Mouse (Mus musculus): Measurements from ENCODE around the gene Rnasel. TPM values are rescaled to one million over a fixed set of nuclear protein-coding genes. Genes with fewer than 3 reads are reported as not detected.

Rnasel gene
- 6.5 and 7.5 TPM in 2 replicates for polyA plus RNA-seq (2014; fragmentation: Nextera tagmentation; extraction: Ambion mirVana)

GRCm38 (mm10) chr1:153749211-153749801 is at the start of gene Rnasel:
Gene Rnasel, plus strand, starts transcription at chr1:153749426.
- ATAC-seq (ENCODE audit: low FRiP score, low TSS enrichment), result peak; percentile 68
- Histone ChIP-seq H3K4me3 (ENCODE audit: low read length) (peak within 1 kb of the TSS; percentile 21), H3K36me3 (ENCODE audit: control insufficient read depth, insufficient read depth, low read length) (no peaks in the 10 kb centered on the region), H3K27ac (ENCODE audit: low read depth, low read length) (peak within 1 kb of the TSS; percentile 10; the same call in 1 of the 2 replicates), H3K9ac (ENCODE audit: low read depth, low read length) (peak within 1 kb of the TSS; percentile 42), H3K4me2 (replicated peaks; ENCODE audit: low read depth, low read length) (peak within 1 kb of the TSS; percentile 46), H3K9me3 (ENCODE audit: control insufficient read depth, low read length) (no peaks in the 10 kb centered on the region), H3K27me3 (ENCODE audit: control insufficient read depth, insufficient read depth, low read length) (no peaks in the 10 kb centered on the region), H3K4me1 (ENCODE audit: control insufficient read depth, insufficient read depth, low read length) (peaks cover 20% of the 10 kb centered on the region; the same call in 1 of the 2 replicates)
- WGBS, result 3% methylated on average over 18 of the region's 18 CpGs

GRCm38 (mm10) chr1:153700448-153701063 is 48.7 kb upstream of the Rnasel start:
- Histone ChIP-seq H3K9me3 (ENCODE audit: control insufficient read depth, low read length) (no peaks in the 10 kb centered on the region), H3K36me3 (ENCODE audit: control insufficient read depth, insufficient read depth, low read length) (no peaks in the 10 kb centered on the region), H3K4me1 (ENCODE audit: control insufficient read depth, insufficient read depth, low read length) (peaks cover 25% of the 10 kb centered on the region), H3K27me3 (ENCODE audit: control insufficient read depth, insufficient read depth, low read length) (no peaks in the 10 kb centered on the region), H3K4me3 (ENCODE audit: low read length) (no peak overlapping the region), H3K27ac (ENCODE audit: low read depth, low read length) (no peak overlapping the region), H3K9ac (ENCODE audit: low read depth, low read length) (no peak overlapping the region), H3K4me2 (replicated peaks; ENCODE audit: low read depth, low read length) (no peak overlapping the region)
- 78% methylated on average over 11 of the region's 11 CpGs for WGBS
- ATAC-seq (ENCODE audit: low FRiP score, low TSS enrichment), result no peak

- Histone ChIP-seq H3K27me3 (ENCODE audit: control insufficient read depth, insufficient read depth, low read length) (no peaks in the 10 kb centered on the region), H3K9me3 (ENCODE audit: control insufficient read depth, low read length) (no peaks in the 10 kb centered on the region), H3K4me1 (ENCODE audit: control insufficient read depth, insufficient read depth, low read length) (peaks cover 25% of the 10 kb centered on the region), H3K27ac (ENCODE audit: low read depth, low read length) (no peak overlapping the region), H3K36me3 (ENCODE audit: control insufficient read depth, insufficient read depth, low read length) (no peaks in the 10 kb centered on the region), H3K4me2 (replicated peaks; ENCODE audit: low read depth, low read length) (no peak overlapping the region), H3K9ac (ENCODE audit: low read depth, low read length) (no peak overlapping the region), H3K4me3 (ENCODE audit: low read length) (no peak overlapping the region)
- no peak for ATAC-seq (ENCODE audit: low FRiP score, low TSS enrichment)
- 89% methylated on average over 1 of the region's 1 CpGs for WGBS
Measured at GRCm38 (mm10) chr1:153701461-153701860, 47.8 kb upstream of the Rnasel start.

GRCm38 (mm10) chr1:153702166-153702852 is 46.9 kb upstream of the Rnasel start:
- Histone ChIP-seq H3K4me3 (ENCODE audit: low read length) (no peak overlapping the region), H3K27ac (ENCODE audit: low read depth, low read length) (no peak overlapping the region), H3K9ac (ENCODE audit: low read depth, low read length) (no peak overlapping the region), H3K4me1 (ENCODE audit: control insufficient read depth, insufficient read depth, low read length) (peaks cover 25% of the 10 kb centered on the region), H3K9me3 (ENCODE audit: control insufficient read depth, low read length) (no peaks in the 10 kb centered on the region), H3K4me2 (replicated peaks; ENCODE audit: low read depth, low read length) (no peak overlapping the region), H3K36me3 (ENCODE audit: control insufficient read depth, insufficient read depth, low read length) (no peaks in the 10 kb centered on the region), H3K27me3 (ENCODE audit: control insufficient read depth, insufficient read depth, low read length) (no peaks in the 10 kb centered on the region)
- 85% methylated on average over 8 of the region's 8 CpGs for WGBS
- no peak for ATAC-seq (ENCODE audit: low FRiP score, low TSS enrichment)

GRCm38 (mm10) chr1:153702853-153703410 is 46.3 kb upstream of the Rnasel start:
- Histone ChIP-seq H3K4me1 (ENCODE audit: control insufficient read depth, insufficient read depth, low read length) (peaks cover 25% of the 10 kb centered on the region), H3K36me3 (ENCODE audit: control insufficient read depth, insufficient read depth, low read length) (no peaks in the 10 kb centered on the region), H3K27ac (ENCODE audit: low read depth, low read length) (no peak overlapping the region), H3K9ac (ENCODE audit: low read depth, low read length) (no peak overlapping the region), H3K4me3 (ENCODE audit: low read length) (no peak overlapping the region), H3K27me3 (ENCODE audit: control insufficient read depth, insufficient read depth, low read length) (no peaks in the 10 kb centered on the region), H3K9me3 (ENCODE audit: control insufficient read depth, low read length) (no peaks in the 10 kb centered on the region), H3K4me2 (replicated peaks; ENCODE audit: low read depth, low read length) (no peak overlapping the region)
- 76% methylated on average over 8 of the region's 8 CpGs for WGBS
- ATAC-seq (ENCODE audit: low FRiP score, low TSS enrichment), result no peak

- H3K36me3 ChIP-seq (ENCODE audit: control insufficient read depth, insufficient read depth, low read length), result no peaks in the 10 kb centered on the region
- 16% methylated on average over 12 of the region's 12 CpGs for WGBS
- H3K4me2 ChIP-seq (replicated peaks; ENCODE audit: low read depth, low read length), result no peak overlapping the region
- no peak overlapping the region for H3K9ac ChIP-seq (ENCODE audit: low read depth, low read length)
- H3K27me3 ChIP-seq (ENCODE audit: control insufficient read depth, insufficient read depth, low read length), result no peaks in the 10 kb centered on the region
- no peak overlapping the region for H3K4me3 ChIP-seq (ENCODE audit: low read length)
- peaks cover 22% of the 10 kb centered on the region for H3K4me1 ChIP-seq (ENCODE audit: control insufficient read depth, insufficient read depth, low read length)
- no peak overlapping the region for H3K27ac ChIP-seq (ENCODE audit: low read depth, low read length)
- ATAC-seq (ENCODE audit: low FRiP score, low TSS enrichment), result no peak
- no peaks in the 10 kb centered on the region for H3K9me3 ChIP-seq (ENCODE audit: control insufficient read depth, low read length)
Measured at GRCm38 (mm10) chr1:153703445-153703991, 45.7 kb upstream of the Rnasel start.

- H3K9ac ChIP-seq (ENCODE audit: low read depth, low read length), result no peak overlapping the region
- no peak overlapping the region for H3K4me3 ChIP-seq (ENCODE audit: low read length)
- WGBS, result 27% methylated on average over 7 of the region's 7 CpGs
- H3K27me3 ChIP-seq (ENCODE audit: control insufficient read depth, insufficient read depth, low read length), result no peaks in the 10 kb centered on the region
- no peaks in the 10 kb centered on the region for H3K36me3 ChIP-seq (ENCODE audit: control insufficient read depth, insufficient read depth, low read length)
- no peaks in the 10 kb centered on the region for H3K9me3 ChIP-seq (ENCODE audit: control insufficient read depth, low read length)
- ATAC-seq (ENCODE audit: low FRiP score, low TSS enrichment), result no peak
- no peak overlapping the region for H3K4me2 ChIP-seq (replicated peaks; ENCODE audit: low read depth, low read length)
- no peak overlapping the region for H3K27ac ChIP-seq (ENCODE audit: low read depth, low read length)
- peaks cover 15% of the 10 kb centered on the region for H3K4me1 ChIP-seq (ENCODE audit: control insufficient read depth, insufficient read depth, low read length)
Measured at GRCm38 (mm10) chr1:153704174-153704573, 45.1 kb upstream of the Rnasel start.

GRCm38 (mm10) chr1:153704996-153705395 is 44.2 kb upstream of the Rnasel start:
- 32% methylated on average over 3 of the region's 3 CpGs for WGBS
- Histone ChIP-seq H3K27ac (ENCODE audit: low read depth, low read length) (no peak overlapping the region), H3K4me1 (ENCODE audit: control insufficient read depth, insufficient read depth, low read length) (peaks cover 19% of the 10 kb centered on the region), H3K4me3 (ENCODE audit: low read length) (no peak overlapping the region), H3K27me3 (ENCODE audit: control insufficient read depth, insufficient read depth, low read length) (no peaks in the 10 kb centered on the region), H3K4me2 (replicated peaks; ENCODE audit: low read depth, low read length) (no peak overlapping the region), H3K9me3 (ENCODE audit: control insufficient read depth, low read length) (no peaks in the 10 kb centered on the region), H3K9ac (ENCODE audit: low read depth, low read length) (no peak overlapping the region), H3K36me3 (ENCODE audit: control insufficient read depth, insufficient read depth, low read length) (no peaks in the 10 kb centered on the region)
- ATAC-seq (ENCODE audit: low FRiP score, low TSS enrichment), result peak; percentile 53; the same call in 1 of the 2 replicates

All from kidney, embryonic 14.5 days (tissue).